Mouse (Mus musculus) adrenal gland, adult (tissue): ENCODE data around the gene 1110002E22Rik.

Experiments
- DNase-seq, 2 experiments: peaks; one replicate each; pipeline ENCODE4 v3.0.0; 2022 to 2023; ENCODE audit warnings: low spot score in 1 of 2; ENCODE audit not compliant: inconsistent age in 2 of 2

Gene 1110002E22Rik

GRCm38 (mm10) chr3:138105056-138105455 lies 40.2 kb downstream of the 1110002E22Rik start:
- peak; percentile 28 to 64 for DNase-seq

- peak in 1 of 2 experiments; percentile 15 for DNase-seq
These were observed 42.0 kb downstream of the 1110002E22Rik start for GRCm38 (mm10) chr3:138106887-138107286.

GRCm38 (mm10) chr3:138110910-138111782 lies 46.3 kb downstream of the 1110002E22Rik start:
- DNase-seq = peak in 1 of 2 experiments; percentile 11

- peak in 1 of 2 experiments; percentile 55 for DNase-seq
These were observed 49.3 kb downstream of the 1110002E22Rik start for GRCm38 (mm10) chr3:138114106-138114505.

- peak in 1 of 2 experiments; percentile 18 for DNase-seq
These were observed 52.0 kb downstream of the 1110002E22Rik start for GRCm38 (mm10) chr3:138116871-138117270.

GRCm38 (mm10) chr3:138118392-138118791 lies 53.5 kb downstream of the 1110002E22Rik start:
- DNase-seq = peak in 1 of 2 experiments; percentile 38

- peak in 1 of 2 experiments; percentile 19 for DNase-seq
These were observed 54.0 kb downstream of the 1110002E22Rik start for GRCm38 (mm10) chr3:138118831-138119230.

GRCm38 (mm10) chr3:138119444-138120105 lies 54.7 kb downstream of the 1110002E22Rik start:
- peak in 1 of 2 experiments; percentile 31 for DNase-seq

GRCm38 (mm10) chr3:138121461-138121860 lies 56.6 kb downstream of the 1110002E22Rik start:
- no peak for DNase-seq

GRCm38 (mm10) chr3:138123842-138124241 lies 59.0 kb downstream of the 1110002E22Rik start:
- peak in 1 of 2 experiments; percentile 57 for DNase-seq

- no peak for DNase-seq
These were observed 64.3 kb downstream of the 1110002E22Rik start for GRCm38 (mm10) chr3:138129110-138129509.

GRCm38 (mm10) chr3:138130692-138131091 lies 65.8 kb downstream of the 1110002E22Rik start:
- DNase-seq = no peak
